Mouse (Mus musculus) thymus, postnatal 4 days (tissue): ENCODE measurements around the gene Gm20715.
A peak's percentile ranks its signal among the peaks of the same experiment; 100 is the strongest.
"Not testable (repeated sequence)": the region's sequence is repeated elsewhere in the genome, so short reads cannot be mapped to it uniquely, and the experiment has no call there.

Experiments
- DNase-seq: peaks from one replicate; pipeline ENCODE4 v3.0.0; 2021

The Gm20715 gene

DNA sequence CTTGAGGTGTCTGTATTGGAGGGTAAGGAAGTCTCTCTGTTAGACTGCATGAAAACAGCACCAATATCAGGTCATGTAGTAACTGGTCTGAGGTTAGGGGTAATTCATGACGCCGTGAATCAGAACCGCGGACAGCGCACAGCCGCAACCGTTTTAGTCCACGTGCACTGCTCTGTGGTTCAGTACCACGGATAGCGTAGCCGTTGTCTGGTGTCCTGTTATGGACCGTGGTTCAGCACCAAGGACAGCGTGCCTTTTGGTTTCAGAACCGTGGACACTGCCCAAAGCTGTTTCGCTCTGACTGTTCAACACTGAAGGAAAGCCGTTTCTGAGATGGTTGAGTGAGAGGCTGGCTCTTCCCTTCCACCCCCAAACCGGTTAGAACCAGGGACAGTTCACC, at the start of gene Gm20715:
Gene Gm20715 (plus strand): TSS at position 235 of the 400 bp plus-strand sequence.
- DNase-seq, result peak; percentile 87

GRCm38 (mm10) chr7:6360477-6361060, 49.5 kb upstream of the Gm20715 start:
- DNase-seq, result no peak

DNA sequence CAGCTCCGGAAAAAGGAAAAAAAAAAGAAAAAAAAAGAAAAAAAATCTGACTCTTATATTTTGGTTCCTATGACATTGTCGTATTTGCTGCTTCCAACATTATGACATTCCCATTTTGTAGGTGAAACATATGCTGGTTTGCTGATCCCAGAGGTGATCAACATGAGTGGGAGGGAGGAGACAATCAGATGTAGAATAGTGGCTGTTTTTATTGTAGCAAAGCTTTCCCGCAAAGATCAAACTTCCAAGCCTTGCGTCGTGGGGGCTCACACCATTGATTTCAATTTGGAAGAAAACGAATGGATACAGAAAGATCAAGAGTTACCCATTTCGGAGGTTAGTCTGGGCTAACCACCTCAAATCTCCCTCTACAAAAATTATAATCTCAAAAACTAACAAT, 48.3 kb upstream of the Gm20715 start:
- DNase-seq, result no peak

GRCm38 (mm10) chr7:6362268-6363046, 47.6 kb upstream of the Gm20715 start:
- peak; percentile 96 for DNase-seq

DNA sequence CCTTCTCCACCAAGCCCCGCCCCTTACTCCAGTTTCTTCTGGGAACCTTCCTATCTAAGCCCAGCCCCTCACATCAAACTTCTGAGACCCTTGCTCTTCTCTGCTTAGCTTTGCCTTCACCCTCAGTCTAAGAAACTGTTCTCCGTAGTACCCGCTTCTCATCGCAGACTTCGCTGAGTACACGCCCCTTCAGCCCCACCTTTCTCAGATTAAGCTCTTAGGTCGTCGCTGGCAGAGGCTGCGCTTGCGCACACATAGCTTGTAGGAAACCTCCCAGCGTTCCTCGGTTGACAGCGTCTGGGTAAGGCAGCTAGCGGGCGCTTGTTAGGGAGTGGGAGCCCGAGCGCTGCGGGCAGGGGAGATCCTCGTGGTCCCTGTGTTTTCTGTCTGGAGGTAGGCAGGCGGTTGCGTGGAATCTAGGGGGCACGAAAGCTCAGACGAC, 47.0 kb upstream of the Gm20715 start, which contains the start of gene Zfp78:
Gene Zfp78 (plus strand): TSS at position 234 of the 442 bp plus-strand sequence.
- DNase-seq, result peak; percentile 84

DNA sequence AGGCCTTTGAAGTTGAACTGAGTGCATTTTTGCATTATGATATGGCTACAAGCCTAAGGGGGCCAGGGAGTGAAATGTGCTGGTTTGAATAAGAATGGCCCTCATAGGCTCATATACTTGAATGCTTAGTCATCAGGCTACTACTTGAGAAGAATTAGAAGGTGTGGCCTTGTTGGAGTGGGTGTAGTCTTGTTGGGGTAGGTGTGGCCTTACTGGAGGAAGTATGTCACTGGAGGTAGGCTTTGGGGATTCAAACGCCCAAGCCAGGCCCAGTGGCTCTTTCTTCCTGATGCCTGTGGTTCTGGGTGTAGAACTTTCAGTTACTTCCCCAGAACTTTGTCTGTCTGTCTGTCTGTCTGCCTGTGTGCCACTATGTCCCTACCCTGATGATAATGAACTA, 45.3 kb upstream of the Gm20715 start:
- no peak for DNase-seq

DNA sequence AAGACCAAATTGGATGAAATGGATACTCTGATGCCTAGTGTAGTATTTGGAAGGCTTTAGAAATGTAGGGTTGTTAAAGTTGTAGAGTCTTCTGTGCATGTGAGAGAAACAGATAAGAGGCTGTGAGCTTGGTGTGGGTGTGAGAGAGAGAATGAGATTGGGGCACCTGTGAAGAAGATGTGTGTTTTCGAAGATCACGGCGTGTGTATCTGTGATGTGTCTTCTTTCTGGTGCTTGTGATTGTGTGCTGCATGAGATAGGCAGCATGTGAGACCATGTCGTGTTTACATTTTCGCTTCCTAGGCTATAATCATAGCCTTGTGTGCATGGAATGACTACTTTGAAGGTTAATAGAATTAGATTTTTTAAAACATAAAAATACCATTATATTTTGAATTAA, 42.9 kb upstream of the Gm20715 start:
- no peak for DNase-seq

- DNase-seq, result not testable (repeated sequence)
Measured at GRCm38 (mm10) chr7:6368146-6368545, 41.9 kb upstream of the Gm20715 start.

DNA sequence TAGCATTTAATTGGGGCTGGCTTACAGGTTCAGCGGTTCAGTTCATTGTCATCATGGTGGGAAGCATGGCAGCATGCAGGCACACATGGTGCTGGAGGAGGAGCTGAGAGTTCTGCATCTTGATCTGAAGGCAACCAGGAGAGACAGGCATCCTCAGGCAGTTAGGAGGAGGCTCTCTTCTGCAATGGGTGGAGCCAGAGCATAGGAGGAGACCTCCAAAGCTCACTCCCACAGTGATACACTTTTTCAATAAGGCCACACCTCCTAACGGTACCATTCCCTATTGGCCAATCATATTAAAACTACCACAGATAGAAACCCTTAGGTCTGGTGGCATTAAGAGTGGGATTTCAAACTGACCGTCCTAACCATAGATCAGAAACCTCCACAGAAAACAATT, 40.6 kb upstream of the Gm20715 start:
- DNase-seq, result no peak

GRCm38 (mm10) chr7:6372993-6373392, 37.1 kb upstream of the Gm20715 start:
- DNase-seq, result no peak

DNA sequence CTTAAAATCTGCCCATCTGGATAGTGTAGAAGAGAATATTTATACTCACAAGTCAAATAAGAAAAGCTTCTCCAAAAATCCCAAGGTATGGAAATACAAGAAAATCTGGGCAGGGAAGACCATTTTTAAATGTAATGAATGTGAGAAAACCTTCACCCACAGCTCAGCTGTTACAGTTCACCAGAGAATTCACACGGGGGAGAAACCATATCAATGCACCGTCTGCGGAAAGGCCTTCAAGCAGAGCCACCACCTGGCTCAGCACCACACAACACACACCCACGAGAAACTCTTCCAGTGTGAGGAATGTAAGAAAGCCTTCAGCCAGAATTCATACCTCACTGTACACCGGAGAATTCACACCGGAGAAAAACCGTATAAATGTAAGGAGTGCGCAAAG, 31.6 kb upstream of the Gm20715 start:
- DNase-seq, result no peak

DNA sequence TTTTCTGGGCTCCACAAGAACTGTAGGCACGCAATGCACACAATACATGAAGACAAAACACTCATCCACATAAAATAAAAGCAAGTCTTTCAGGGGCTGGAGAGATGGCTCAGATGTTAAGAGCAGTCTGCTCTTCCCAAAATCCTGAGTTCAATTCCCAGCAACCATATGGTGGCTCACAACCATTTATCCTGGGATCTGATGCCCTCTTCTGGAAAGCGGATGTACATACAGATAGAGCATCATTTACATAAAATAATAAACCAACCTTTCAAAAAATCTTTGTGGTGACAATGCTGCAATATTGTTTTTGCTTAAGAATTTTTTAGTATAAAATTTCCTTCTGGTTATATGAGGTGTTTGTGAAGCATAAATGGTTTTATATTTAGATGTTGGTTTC, 28.6 kb upstream of the Gm20715 start:
- DNase-seq, result no peak

GRCm38 (mm10) chr7:6383044-6383455, 27.0 kb upstream of the Gm20715 start, which contains the start of gene Zfp28:
Gene Zfp28 (plus strand): TSS chr7:6383295.
- peak; percentile 95 for DNase-seq

DNA sequence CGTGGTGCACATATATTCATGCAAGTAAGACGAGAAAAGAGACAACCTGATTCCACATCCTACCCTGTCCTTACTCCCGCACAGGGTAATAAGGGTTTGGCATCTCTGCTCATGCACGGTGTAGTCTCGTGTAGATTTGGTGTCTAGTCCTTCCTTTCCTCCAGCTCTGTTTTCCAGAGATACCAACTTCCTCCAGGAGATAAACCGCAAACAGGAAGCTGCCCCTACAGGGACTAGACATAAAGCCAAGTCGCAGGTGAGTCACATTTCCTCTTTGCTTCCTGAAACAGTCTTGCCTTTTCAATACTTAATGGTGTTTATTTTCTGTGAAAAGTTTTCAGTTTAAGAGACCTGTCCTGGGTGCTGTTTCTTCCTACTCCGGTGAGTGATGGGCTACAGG, 26.1 kb upstream of the Gm20715 start:
- no peak for DNase-seq

GRCm38 (mm10) chr7:6386995-6387394, 23.1 kb upstream of the Gm20715 start:
- no peak for DNase-seq

DNA sequence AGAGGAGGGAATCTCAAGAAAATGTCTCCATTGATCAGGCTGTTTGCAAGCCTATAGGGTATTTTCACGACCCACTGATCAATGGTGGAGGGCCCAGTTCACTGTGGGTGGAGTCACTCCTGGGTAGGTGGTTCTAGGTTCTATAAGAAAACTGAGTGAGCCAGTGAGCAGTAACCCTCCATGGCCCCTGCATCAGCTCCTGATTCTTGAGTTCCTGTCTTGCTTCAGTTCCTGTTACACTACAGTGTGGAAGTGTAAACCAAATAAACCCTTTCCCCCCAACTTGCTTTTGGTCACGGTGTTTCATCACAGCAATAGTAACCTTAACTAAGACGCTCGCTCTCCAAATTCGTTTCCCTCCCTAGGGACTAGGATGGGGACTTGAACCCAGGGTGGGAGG, 21.1 kb upstream of the Gm20715 start:
- no peak for DNase-seq

- DNase-seq, result no peak
Measured at GRCm38 (mm10) chr7:6389449-6389848, 20.6 kb upstream of the Gm20715 start.

DNA sequence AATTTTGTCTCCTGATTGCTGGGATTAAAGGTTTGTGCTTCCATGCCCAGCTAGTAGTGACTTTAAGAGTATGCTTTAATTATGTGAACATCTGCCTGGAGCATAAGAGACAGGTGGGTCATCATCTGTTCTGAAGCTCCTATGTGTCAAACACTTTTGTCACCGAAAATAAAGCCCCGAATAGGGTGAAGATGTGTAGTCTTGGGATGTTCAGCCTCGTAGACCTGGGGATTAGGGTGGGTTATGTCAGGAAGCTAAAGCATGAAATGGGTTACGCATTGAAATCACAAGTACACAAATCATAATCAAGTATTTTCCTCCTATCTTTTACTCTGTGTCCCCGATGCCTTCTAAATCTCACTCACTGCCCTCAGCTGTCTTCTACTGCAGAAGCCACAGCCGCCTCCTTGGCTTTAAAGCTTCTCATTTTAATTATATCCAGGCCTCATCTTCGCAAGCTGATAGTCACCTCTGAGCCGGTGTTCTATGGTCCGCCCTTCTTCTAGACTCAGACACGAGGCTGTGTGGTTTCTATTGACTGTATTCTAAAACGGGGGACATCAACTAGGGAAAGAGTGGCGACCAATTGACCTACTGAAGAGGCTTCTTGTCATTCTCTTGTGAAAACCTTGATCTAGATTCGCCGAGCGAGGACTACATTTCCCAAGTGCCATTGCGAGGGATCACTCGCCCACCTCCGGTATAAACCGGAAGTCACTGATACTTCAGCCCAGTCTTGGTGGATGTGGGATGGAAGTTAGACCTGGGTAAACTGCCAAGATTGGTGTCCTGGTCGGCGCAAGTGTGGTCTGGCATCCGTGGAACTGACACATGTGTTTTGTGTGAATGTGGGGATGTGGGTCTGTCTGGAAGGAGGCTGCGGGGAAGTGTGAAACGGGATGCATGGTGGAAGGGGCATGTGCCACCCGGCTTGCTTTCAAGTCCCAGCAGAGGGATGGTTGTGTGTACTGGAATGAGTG, 11.8 kb upstream of the Gm20715 start, which contains the start of gene Smim17:
Gene Smim17 (plus strand): TSS at position 720 of the 980 bp plus-strand sequence.
- peak; percentile 73 for DNase-seq

GRCm38 (mm10) chr7:6414626-6415441, 4.8 kb downstream of the Gm20715 start:
- no peak for DNase-seq

- DNase-seq, result no peak
Measured at GRCm38 (mm10) chr7:6415442-6415787, 5.3 kb downstream of the Gm20715 start.

GRCm38 (mm10) chr7:6419894-6420293, 9.8 kb downstream of the Gm20715 start:
- DNase-seq, result no peak

DNA sequence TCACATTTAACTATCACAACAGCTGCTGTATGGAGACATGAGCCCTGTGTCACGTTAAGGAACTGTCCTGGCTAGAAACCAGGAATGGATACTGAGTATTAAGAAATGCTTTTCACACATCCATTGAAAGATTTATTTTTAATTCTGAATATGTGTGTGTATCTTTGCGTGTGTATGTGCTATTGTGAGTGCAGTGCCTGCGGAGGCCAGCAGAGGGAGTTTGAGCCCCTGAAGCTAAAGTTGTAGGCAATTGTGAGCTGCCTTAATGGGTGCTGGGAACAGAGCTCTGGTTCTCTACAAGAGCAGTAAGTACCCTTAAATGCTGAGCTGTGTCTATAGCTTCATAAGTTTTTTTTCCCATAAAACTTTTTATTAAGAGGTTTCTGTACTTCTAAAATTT, 19.3 kb downstream of the Gm20715 start:
- DNase-seq, result no peak
